Mouse (Mus musculus) stomach, postnatal 0 days (tissue): ENCODE results near the gene Usf3. TPM values are rescaled to one million over a fixed set of nuclear protein-coding genes. Genes with fewer than 3 reads are reported as not detected.

Source experiments
- ATAC-seq: fragments of 200-750 bp; cut with Nextera tagmentation; 2 replicates; pipeline ENCODE4 v1.8.0; 2017; ENCODE audit not compliant: low FRiP score, low TSS enrichment
- DNase-seq: peaks from one replicate; pipeline ENCODE4 v3.0.0-alpha.2; 2016; ENCODE audit warnings: low spot score
- H3K27ac ChIP-seq: fragments of 300-500 bp; sonication (generic); replicated peaks from 2 replicates; pipeline ENCODE4 v1.5.1; 2014; ENCODE audit warnings: mild to moderate bottlenecking, control low read depth
- H3K27me3 ChIP-seq: fragments of 300-500 bp; sonication (generic); 2 replicates; pipeline ENCODE4 v1.6.1; 2014; ENCODE audit warnings: low read length; ENCODE audit not compliant: control insufficient read depth, insufficient read depth
- H3K36me3 ChIP-seq: fragments of 300-500 bp; sonication (generic); 2 replicates; pipeline ENCODE4 v1.6.1; 2014; ENCODE audit warnings: low read length, mixed read lengths; ENCODE audit not compliant: control insufficient read depth, insufficient read depth
- H3K4me1 ChIP-seq: fragments of 300-500 bp; sonication (generic); replicated peaks from 2 replicates; pipeline ENCODE4 v1.6.1; 2014; ENCODE audit warnings: antibody characterized with exemption; ENCODE audit not compliant: control insufficient read depth, insufficient read depth
- H3K4me2 ChIP-seq: fragments of 300-500 bp; sonication (generic); replicated peaks from 2 replicates; pipeline ENCODE4 v1.6.1; 2014; ENCODE audit warnings: low read depth, mild to moderate bottlenecking, control low read depth, moderate library complexity
- H3K4me3 ChIP-seq: fragments of 300-500 bp; sonication (generic); 2 replicates; pipeline ENCODE4 v1.5.1; 2014; ENCODE audit warnings: low read depth, low read length, control low read depth
- H3K9ac ChIP-seq: fragments of 300-500 bp; sonication (generic); 2 replicates; pipeline ENCODE4 v1.6.1; 2014; ENCODE audit warnings: mild to moderate bottlenecking, low read length, control low read depth, mixed read lengths
- H3K9me3 ChIP-seq: fragments of 300-500 bp; sonication (generic); 2 replicates; pipeline ENCODE4 v1.6.1; 2016; ENCODE audit warnings: low read length; ENCODE audit not compliant: control insufficient read depth
- CTCF ChIP-seq: IDR thresholded peaks from 2 replicates; pipeline ENCODE4 v1.5.1; 2016; ENCODE audit warnings: antibody characterized with exemption, low read depth, mild to moderate bottlenecking, moderate library complexity
- EP300 ChIP-seq: optimal IDR thresholded peaks from 2 replicates; pipeline ENCODE3; 2016; ENCODE audit warnings: antibody characterized with exemption
- WGBS: fragments of 180-500 bp; shearing (Covaris S2); extraction: QIAGEN DNeasy Blood & Tissue Kit; methylation state at CpG from one replicate; pipeline ENCODE4 v1.1.7; 2014; 5-methylcytosine and 5-hydroxymethylcytosine counted together
- polyA plus RNA-seq: library from polyadenylated mRNA; unstranded; fragments of >200 nt; fragmentation: Nextera tagmentation; extraction: Ambion mirVana; gene quantifications from 2 replicates; pipeline ENCODE4 v1.2.1, GENCODE M21; 2015

The Usf3 gene
- polyA plus RNA-seq, 1 experiment from 2014 or later: 2.0 TPM

DNA sequence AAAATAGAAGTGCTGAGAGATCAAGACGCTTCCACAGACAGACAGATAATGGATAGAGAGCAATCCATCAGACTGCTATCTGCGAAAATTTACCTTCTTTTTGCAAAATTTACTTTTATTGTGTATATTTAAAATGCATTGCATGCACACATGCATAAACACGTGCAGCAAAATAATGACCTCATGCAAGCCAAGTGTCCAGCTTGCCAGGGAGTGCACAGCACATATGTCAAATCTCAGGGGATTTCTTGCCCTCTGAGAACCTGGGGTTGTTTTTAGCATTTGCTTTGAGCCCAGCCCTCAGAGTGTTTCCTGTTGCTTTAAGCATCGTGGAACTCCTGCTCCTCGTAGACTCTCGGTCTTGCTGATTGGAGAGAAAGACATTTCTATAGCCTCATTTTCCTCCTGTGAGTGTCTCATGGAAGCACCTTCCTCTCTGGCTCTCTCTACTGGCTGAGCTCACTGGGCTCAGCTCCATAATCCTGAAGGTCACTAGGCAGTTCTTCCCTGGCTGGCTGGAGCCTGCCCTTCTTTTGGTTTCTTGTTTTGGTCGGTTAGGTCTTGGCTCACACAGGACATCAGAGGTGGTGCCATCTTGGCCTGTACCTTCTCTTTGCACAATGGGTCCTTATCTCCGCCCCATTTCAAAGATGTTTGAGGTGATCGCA, 98.5 kb downstream of the Usf3 start:
- 66% methylated on average over 9 of the region's 9 CpGs for WGBS
- Histone ChIP-seq H3K4me3 (no peak overlapping the region), H3K36me3 (no peaks in the 10 kb centered on the region), H3K4me2 (no peak overlapping the region), H3K9me3 (no peaks in the 10 kb centered on the region), H3K27ac (no peak overlapping the region), H3K9ac (no peak overlapping the region), H3K27me3 (no peaks in the 10 kb centered on the region), H3K4me1 (no peaks in the 10 kb centered on the region)
- TF ChIP-seq EP300 (no peak), CTCF (0 out of 2 replicates have a peak, but pooled peaks have one; percentile 5)
- DNase-seq (no peak), ATAC-seq (no peak)

Other genes with a start within 250 kb of the Usf3 start
- gene Qtrt2, start 246.4 kb upstream of the Usf3 start, polyA plus RNA-seq: 10.9 and 11.0 TPM in 2 replicates
- 2.4 and 2.5 TPM in 2 replicates for gene Zdhhc23, start 193.5 kb upstream of the Usf3 start, polyA plus RNA-seq
- gene Gramd1c, start 109.9 kb upstream of the Usf3 start, polyA plus RNA-seq: 15.8 and 16.0 TPM in 2 replicates
- gene Atp6v1a, start 33.5 kb upstream of the Usf3 start, polyA plus RNA-seq: 44.6 and 47.5 TPM in 2 replicates
- gene Naa50, start 33.4 kb upstream of the Usf3 start, polyA plus RNA-seq: 45.6 and 54.0 TPM in 2 replicates
- gene Sidt1, start 159.9 kb downstream of the Usf3 start, polyA plus RNA-seq: 9.8 and 11.1 TPM in 2 replicates
- gene Spice1, start 173.9 kb downstream of the Usf3 start, polyA plus RNA-seq: 7.9 and 8.4 TPM in 2 replicates
- gene Cfap44, start 221.6 kb downstream of the Usf3 start, polyA plus RNA-seq: 0.05 and 0.13 TPM in 2 replicates